Mouse (Mus musculus) limb, embryonic 13.5 days (tissue): ENCODE data around the gene N4bp1. TPM values are rescaled to one million over a fixed set of nuclear protein-coding genes. Genes with fewer than 3 reads are reported as not detected.

Source experiments
- ATAC-seq: fragments of 200-750 bp; cut with Nextera tagmentation; 2 replicates; pipeline ENCODE4 v1.8.0; 2017; ENCODE audit warnings: low read depth, moderate number of reproducible peaks, moderate TSS enrichment; ENCODE audit not compliant: low FRiP score
- H3K27ac ChIP-seq: fragments of 300-500 bp; sonication (generic); 2 replicates; pipeline ENCODE4 v1.5.1; 2015; ENCODE audit warnings: inconsistent platforms, mild to moderate bottlenecking, moderate library complexity
- H3K27me3 ChIP-seq: fragments of 300-500 bp; sonication (generic); 2 replicates; pipeline ENCODE4 v1.6.1; 2015; ENCODE audit warnings: mild to moderate bottlenecking, inconsistent platforms
- H3K36me3 ChIP-seq: fragments of 300-500 bp; sonication (generic); 2 replicates; pipeline ENCODE4 v1.6.1; 2015; ENCODE audit warnings: inconsistent platforms, mild to moderate bottlenecking, moderate library complexity
- H3K4me1 ChIP-seq: fragments of 300-500 bp; sonication (generic); 2 replicates; pipeline ENCODE4 v1.6.1; 2015; ENCODE audit warnings: inconsistent platforms
- H3K4me2 ChIP-seq: fragments of 300-500 bp; sonication (generic); replicated peaks from 2 replicates; pipeline ENCODE4 v1.6.1; 2015; ENCODE audit warnings: inconsistent platforms, mild to moderate bottlenecking, moderate library complexity
- H3K4me3 ChIP-seq: fragments of 300-500 bp; sonication (generic); 2 replicates; pipeline ENCODE4 v1.5.1; 2015; ENCODE audit warnings: moderate library complexity, mild to moderate bottlenecking, inconsistent platforms
- H3K9ac ChIP-seq: fragments of 300-500 bp; sonication (generic); 2 replicates; pipeline ENCODE4 v1.6.1; 2015; ENCODE audit warnings: mild to moderate bottlenecking, inconsistent platforms
- H3K9me3 ChIP-seq: fragments of 300-500 bp; sonication (generic); 2 replicates; pipeline ENCODE4 v1.6.1; 2016; ENCODE audit warnings: inconsistent platforms
- WGBS: fragments of 180-500 bp; shearing (Covaris S2); methylation state at CpG from one replicate; pipeline ENCODE4 v1.1.7; 2015; 5-methylcytosine and 5-hydroxymethylcytosine counted together
- polyA plus RNA-seq: library from polyadenylated mRNA; unstranded; fragments of >200 nt; fragmentation: Nextera tagmentation; extraction: Ambion mirVana; gene quantifications from 2 replicates; pipeline ENCODE4 v1.2.1, GENCODE M21; 2015

Gene N4bp1
- polyA plus RNA-seq, 1 experiment from 2014 or later: 10.9 TPM

GRCm38 (mm10) chr8:86918093-86918492 lies 33.0 kb upstream of the N4bp1 start:
- no peak overlapping the region for H3K4me2 ChIP-seq
- H3K27ac ChIP-seq: no peak overlapping the region
- peaks cover 8% of the 10 kb centered on the region; the same call in 1 of the 2 replicates for H3K27me3 ChIP-seq
- no peak for ATAC-seq
- no peaks in the 10 kb centered on the region for H3K36me3 ChIP-seq
- 77% methylated on average over 2 of the region's 2 CpGs for WGBS
- 0 out of 2 replicates have a peak, but pooled peaks cover under 1% of the 10 kb centered on the region for H3K4me1 ChIP-seq
- H3K4me3 ChIP-seq: no peak overlapping the region
- H3K9ac ChIP-seq: no peak overlapping the region
- H3K9me3 ChIP-seq: no peaks in the 10 kb centered on the region

DNA sequence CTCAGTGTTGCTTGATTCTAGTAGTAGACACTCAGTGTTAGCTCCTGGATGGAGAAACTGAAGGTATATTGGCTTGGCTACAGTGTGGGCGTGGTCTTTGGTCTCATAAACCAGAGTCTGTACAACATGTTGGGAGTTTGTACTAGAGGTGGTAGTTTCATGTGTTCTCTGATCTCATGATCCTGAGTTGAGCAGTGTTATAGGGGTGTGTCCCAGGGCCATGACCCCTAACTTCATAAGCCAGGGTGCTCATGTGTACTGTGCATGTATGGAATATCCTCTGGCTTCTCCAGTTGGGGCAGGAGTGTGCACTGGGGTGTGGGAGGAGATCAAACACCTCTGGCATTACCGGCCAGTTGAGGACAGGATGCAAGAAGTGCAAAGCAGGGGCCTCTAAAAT lies 32.6 kb upstream of the N4bp1 start:
- H3K9me3 ChIP-seq: no peaks in the 10 kb centered on the region
- no peak overlapping the region for H3K27ac ChIP-seq
- 71% methylated on average over 2 of the region's 2 CpGs for WGBS
- no peak overlapping the region for H3K4me2 ChIP-seq
- no peaks in the 10 kb centered on the region for H3K36me3 ChIP-seq
- no peak for ATAC-seq
- H3K27me3 ChIP-seq: peaks cover 8% of the 10 kb centered on the region; the same call in 1 of the 2 replicates
- no peaks in the 10 kb centered on the region for H3K4me1 ChIP-seq
- no peak overlapping the region for H3K9ac ChIP-seq
- H3K4me3 ChIP-seq: no peak overlapping the region

GRCm38 (mm10) chr8:86916369-86916768 lies 31.3 kb upstream of the N4bp1 start:
- no peaks in the 10 kb centered on the region for H3K9me3 ChIP-seq
- no peaks in the 10 kb centered on the region for H3K4me1 ChIP-seq
- H3K9ac ChIP-seq: no peak overlapping the region
- no peak overlapping the region for H3K27ac ChIP-seq
- no peaks in the 10 kb centered on the region for H3K36me3 ChIP-seq
- peaks cover 3% of the 10 kb centered on the region; the same call in 1 of the 2 replicates for H3K27me3 ChIP-seq
- ATAC-seq: no peak
- no peak overlapping the region for H3K4me3 ChIP-seq
- WGBS: 88% methylated on average over 4 of the region's 4 CpGs
- H3K4me2 ChIP-seq: no peak overlapping the region

- H3K4me1 ChIP-seq: no peaks in the 10 kb centered on the region
- ATAC-seq: no peak
- no peak overlapping the region for H3K9ac ChIP-seq
- 89% methylated on average over 8 of the region's 8 CpGs for WGBS
- no peak overlapping the region for H3K27ac ChIP-seq
- no peaks in the 10 kb centered on the region for H3K36me3 ChIP-seq
- peaks cover 8% of the 10 kb centered on the region; the same call in 1 of the 2 replicates for H3K27me3 ChIP-seq
- no peaks in the 10 kb centered on the region for H3K9me3 ChIP-seq
- H3K4me3 ChIP-seq: no peak overlapping the region
- no peak overlapping the region for H3K4me2 ChIP-seq
Observed at GRCm38 (mm10) chr8:86911136-86911535, 26.1 kb upstream of the N4bp1 start.

GRCm38 (mm10) chr8:86910250-86910649 lies 25.2 kb upstream of the N4bp1 start:
- H3K4me2 ChIP-seq: no peak overlapping the region
- no peaks in the 10 kb centered on the region for H3K4me1 ChIP-seq
- H3K9me3 ChIP-seq: no peaks in the 10 kb centered on the region
- 83% methylated on average over 7 of the region's 7 CpGs for WGBS
- no peak overlapping the region for H3K9ac ChIP-seq
- no peak overlapping the region for H3K27ac ChIP-seq
- ATAC-seq: no peak
- H3K36me3 ChIP-seq: no peaks in the 10 kb centered on the region
- H3K4me3 ChIP-seq: no peak overlapping the region
- H3K27me3 ChIP-seq: peaks cover 8% of the 10 kb centered on the region; the same call in 1 of the 2 replicates

DNA sequence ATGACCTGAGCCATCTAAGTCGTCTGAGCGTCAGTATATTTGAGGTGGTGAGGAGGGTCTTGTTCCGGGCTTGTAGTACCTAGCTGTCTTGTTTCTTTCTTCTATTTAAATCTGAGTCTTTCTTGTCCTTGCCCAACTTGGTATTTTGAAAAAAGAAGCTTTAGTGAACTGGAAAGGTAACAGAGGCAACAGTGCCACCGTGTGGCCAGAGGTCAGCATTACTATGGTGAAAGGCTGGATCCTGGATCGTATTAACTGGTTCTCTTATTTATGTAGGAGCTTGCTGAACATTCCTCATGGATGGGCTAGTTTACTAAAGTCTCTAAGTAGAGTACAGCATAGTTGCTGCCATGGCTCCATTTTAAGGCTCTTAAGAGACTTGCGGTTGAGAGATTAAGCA lies 23.5 kb upstream of the N4bp1 start:
- no peak overlapping the region for H3K27ac ChIP-seq
- no peak overlapping the region for H3K4me2 ChIP-seq
- no peak for ATAC-seq
- H3K4me3 ChIP-seq: no peak overlapping the region
- no peaks in the 10 kb centered on the region for H3K9me3 ChIP-seq
- peaks cover 15% of the 10 kb centered on the region for H3K27me3 ChIP-seq
- H3K4me1 ChIP-seq: no peaks in the 10 kb centered on the region
- H3K9ac ChIP-seq: no peak overlapping the region
- H3K36me3 ChIP-seq: no peaks in the 10 kb centered on the region
- WGBS: 16% methylated on average over 6 of the region's 6 CpGs

DNA sequence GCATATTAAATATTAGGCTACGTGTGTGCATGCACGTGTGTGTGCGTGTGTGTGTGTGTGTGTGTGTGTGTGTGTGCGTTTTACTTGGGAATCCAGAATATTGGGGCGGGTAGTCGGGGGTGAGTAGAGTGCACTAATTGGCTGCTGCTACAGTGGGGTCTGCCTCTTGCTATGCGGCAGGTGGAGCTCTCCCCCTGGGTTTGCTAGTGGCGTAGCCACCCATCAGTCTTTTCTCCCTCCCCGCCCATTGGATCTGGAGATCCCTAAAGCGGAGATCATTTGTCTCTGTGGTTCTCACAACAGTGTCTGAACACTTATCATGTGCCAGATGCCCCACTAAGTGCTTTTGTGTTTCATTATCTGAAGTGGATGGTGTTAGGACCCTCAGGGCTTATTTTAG lies 19.9 kb upstream of the N4bp1 start:
- Histone ChIP-seq H3K27me3 (peaks cover 15% of the 10 kb centered on the region), H3K9me3 (no peaks in the 10 kb centered on the region), H3K4me2 (no peak overlapping the region), H3K36me3 (no peaks in the 10 kb centered on the region), H3K4me1 (0 out of 2 replicates have a peak, but pooled peaks cover 4% of the 10 kb centered on the region), H3K4me3 (no peak overlapping the region), H3K27ac (no peak overlapping the region), H3K9ac (no peak overlapping the region)
- no peak for ATAC-seq
- 75% methylated on average over 10 of the region's 10 CpGs for WGBS

DNA sequence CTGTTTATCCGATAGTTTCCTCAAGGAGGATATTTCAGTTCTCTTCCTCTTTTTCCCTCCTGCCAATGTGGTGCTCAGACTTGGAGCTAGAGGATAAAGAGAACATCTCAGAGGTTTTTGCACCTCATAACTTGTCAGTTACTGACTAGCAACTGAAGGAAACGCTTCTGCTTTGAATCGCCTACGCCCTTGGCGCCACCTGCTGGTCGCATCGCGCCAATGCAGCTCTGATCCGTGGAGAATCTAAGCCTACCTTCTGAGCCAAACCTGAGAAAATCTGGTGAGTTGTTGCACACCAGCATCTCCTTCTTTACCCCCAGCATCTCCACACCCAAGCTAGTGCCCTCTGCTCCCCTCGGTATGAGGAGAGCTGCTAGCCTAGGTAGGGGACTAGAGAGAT lies 18.0 kb upstream of the N4bp1 start:
- H3K4me2 ChIP-seq: no peak overlapping the region
- no peak overlapping the region for H3K4me3 ChIP-seq
- no peak overlapping the region for H3K27ac ChIP-seq
- H3K4me1 ChIP-seq: 0 out of 2 replicates have a peak, but pooled peaks cover 4% of the 10 kb centered on the region
- WGBS: 7% methylated on average over 10 of the region's 10 CpGs
- no peak overlapping the region for H3K9ac ChIP-seq
- H3K9me3 ChIP-seq: no peaks in the 10 kb centered on the region
- no peaks in the 10 kb centered on the region for H3K36me3 ChIP-seq
- peaks cover 7% of the 10 kb centered on the region for H3K27me3 ChIP-seq
- ATAC-seq: no peak

- Histone ChIP-seq H3K36me3 (no peaks in the 10 kb centered on the region), H3K9ac (no peak overlapping the region), H3K4me2 (no peak overlapping the region), H3K9me3 (no peaks in the 10 kb centered on the region), H3K4me3 (no peak overlapping the region), H3K27ac (no peak overlapping the region), H3K4me1 (0 out of 2 replicates have a peak, but pooled peaks cover 4% of the 10 kb centered on the region), H3K27me3 (peaks cover 7% of the 10 kb centered on the region)
- 80% methylated on average over 8 of the region's 8 CpGs for WGBS
- ATAC-seq: no peak
Observed at GRCm38 (mm10) chr8:86902656-86903055, 17.6 kb upstream of the N4bp1 start.

DNA sequence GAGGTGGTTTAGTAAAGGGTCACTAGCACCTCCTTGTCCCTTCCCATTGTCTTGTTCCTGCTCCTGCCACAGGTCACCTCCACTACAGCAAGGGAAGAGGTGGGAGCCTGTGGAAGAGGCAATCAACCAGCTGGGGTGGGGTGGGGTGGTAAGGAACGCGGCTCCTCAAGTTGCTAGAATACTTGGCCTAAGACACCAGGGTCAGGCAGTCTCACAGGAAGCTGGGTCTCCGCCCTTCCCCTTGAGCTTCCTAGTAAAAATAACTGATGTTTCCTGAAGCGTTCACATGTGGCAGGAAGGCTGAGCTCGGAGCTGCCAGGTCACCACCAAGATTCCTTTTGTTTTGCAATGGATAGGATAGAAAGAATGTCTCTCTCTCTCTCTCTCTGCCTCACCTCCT lies 16.9 kb upstream of the N4bp1 start:
- no peak overlapping the region for H3K4me3 ChIP-seq
- no peaks in the 10 kb centered on the region for H3K9me3 ChIP-seq
- no peak overlapping the region for H3K4me2 ChIP-seq
- ATAC-seq: no peak
- H3K27me3 ChIP-seq: peaks cover 7% of the 10 kb centered on the region
- H3K27ac ChIP-seq: no peak overlapping the region
- 0 out of 2 replicates have a peak, but pooled peaks cover 4% of the 10 kb centered on the region for H3K4me1 ChIP-seq
- no peak overlapping the region for H3K9ac ChIP-seq
- no peaks in the 10 kb centered on the region for H3K36me3 ChIP-seq
- 52% methylated on average over 5 of the region's 5 CpGs for WGBS

GRCm38 (mm10) chr8:86897726-86898419 lies 12.8 kb upstream of the N4bp1 start:
- H3K4me2 ChIP-seq: no peak overlapping the region
- no peaks in the 10 kb centered on the region for H3K27me3 ChIP-seq
- no peak overlapping the region for H3K4me3 ChIP-seq
- H3K27ac ChIP-seq: no peak overlapping the region
- H3K9me3 ChIP-seq: no peaks in the 10 kb centered on the region
- WGBS: 74% methylated on average over 7 of the region's 7 CpGs
- no peaks in the 10 kb centered on the region for H3K36me3 ChIP-seq
- H3K4me1 ChIP-seq: peaks cover 11% of the 10 kb centered on the region; the same call in 1 of the 2 replicates
- no peak overlapping the region for H3K9ac ChIP-seq
- ATAC-seq: no peak

DNA sequence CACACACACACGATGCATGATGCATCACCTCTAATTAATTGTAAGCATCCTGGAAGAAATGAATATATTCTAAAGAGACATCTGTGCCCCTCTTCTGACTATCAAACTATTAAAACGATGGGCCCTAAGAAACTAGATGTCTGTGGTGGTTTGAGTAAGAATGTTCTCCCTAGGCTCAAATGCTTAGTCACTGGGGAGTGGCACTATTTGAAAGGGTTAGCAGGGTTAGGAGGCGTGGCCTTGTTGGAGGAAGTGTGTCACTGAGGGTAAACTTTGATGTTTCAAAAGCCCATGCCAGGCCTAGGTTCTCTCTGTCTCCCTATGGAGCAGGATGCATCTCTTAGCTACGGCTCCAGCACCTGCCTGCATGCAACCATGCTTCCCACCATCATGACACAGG lies 10.3 kb upstream of the N4bp1 start:
- no peak overlapping the region for H3K4me3 ChIP-seq
- no peaks in the 10 kb centered on the region for H3K36me3 ChIP-seq
- 89% methylated on average over 4 of the region's 4 CpGs for WGBS
- no peaks in the 10 kb centered on the region for H3K27me3 ChIP-seq
- H3K4me2 ChIP-seq: no peak overlapping the region
- peaks cover 12% of the 10 kb centered on the region for H3K4me1 ChIP-seq
- no peak overlapping the region for H3K27ac ChIP-seq
- H3K9me3 ChIP-seq: no peaks in the 10 kb centered on the region
- no peak overlapping the region for H3K9ac ChIP-seq
- no peak for ATAC-seq
